Mouse (Mus musculus) left cerebral cortex, adult 9 months (tissue): ENCODE data around the gene Eomes.

Experiments
- DNase-seq, 2 experiments: peaks; one replicate each; pipeline ENCODE4 v3.0.0; 2022; ENCODE audit warnings: low spot score in 2 of 2

Eomes gene

DNA sequence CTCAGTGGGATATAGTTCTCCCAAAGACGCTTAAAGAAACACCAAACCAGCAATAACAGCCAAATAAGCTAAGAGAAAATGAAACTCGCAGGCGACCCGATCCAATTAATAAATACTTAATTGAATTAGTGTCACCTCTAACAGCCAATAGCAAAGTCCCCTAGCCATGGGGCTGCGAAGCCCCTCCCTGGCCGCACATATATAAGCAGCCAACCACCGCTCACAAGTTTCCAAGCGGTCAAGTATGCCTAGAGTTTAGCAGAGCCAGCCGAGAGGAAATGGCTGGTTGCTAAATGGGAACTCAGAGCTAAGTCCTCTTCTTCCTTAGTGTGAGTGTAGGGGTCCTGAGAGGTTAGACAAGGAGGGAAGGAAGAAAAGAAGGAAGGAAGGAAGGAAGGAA is at the start of gene Eomes:
Eomes (plus strand) TSS at position 252 of the 400 bp plus-strand sequence.
- DNase-seq, result no peak

DNA sequence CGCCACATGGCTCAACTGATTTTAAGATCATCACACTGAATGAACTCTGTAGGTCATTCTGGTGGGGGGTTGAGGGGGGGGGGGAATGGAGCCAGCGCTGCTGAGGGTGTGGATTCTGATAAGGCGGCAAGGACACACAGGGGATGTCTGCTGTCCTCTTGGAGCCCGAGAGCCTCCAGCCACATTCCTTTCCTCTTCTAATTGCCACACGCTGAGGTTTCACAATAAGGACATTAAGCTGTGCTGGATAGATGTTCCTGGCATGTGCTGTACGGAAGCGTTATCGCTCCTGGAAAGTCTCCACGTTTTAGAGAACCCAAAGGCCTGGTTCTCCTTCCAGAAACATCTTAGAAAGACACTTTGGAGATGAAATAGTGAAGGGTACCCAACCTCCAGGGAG is 33.2 kb upstream of the Eomes start:
- no peak for DNase-seq

DNA sequence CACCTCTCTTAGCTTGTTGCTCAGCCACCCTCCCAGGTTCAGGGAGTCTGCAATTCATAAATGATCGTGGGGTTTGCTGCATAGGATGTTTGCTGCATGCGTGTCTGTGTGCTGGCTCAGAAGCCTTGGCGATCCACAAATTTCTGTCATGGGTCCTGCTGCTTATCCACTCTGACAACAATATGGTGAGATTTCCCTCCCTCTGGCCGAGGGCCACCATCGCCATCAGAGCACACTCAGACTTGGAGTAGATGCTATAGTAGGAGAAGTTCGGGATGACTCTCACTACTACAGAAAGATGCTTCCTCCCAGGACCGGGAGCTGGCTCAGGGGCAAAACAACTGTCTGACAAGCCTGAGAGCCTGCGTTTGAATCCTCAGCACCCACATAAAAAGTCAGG is 28.7 kb upstream of the Eomes start:
- DNase-seq, result no peak

DNA sequence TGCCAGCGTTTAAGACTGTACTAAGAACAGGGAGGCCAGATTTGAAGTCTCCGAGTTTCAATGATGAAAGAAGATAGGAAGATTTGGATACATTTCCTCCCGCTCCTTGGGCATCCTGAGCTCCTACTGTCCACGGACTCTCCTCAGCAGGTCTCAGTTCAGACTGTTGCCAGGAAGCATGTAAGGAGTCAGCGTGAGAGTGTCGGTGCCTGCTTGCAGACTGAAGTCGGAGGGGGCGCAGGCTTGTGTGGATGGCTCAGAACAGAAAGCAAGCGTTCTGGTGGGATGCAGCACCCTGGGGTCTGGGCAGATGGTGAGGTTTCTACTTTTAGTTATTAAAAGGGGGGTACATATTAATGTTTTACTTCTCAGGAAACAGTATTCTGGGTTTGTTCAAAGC is 24.6 kb upstream of the Eomes start:
- no peak for DNase-seq

DNA sequence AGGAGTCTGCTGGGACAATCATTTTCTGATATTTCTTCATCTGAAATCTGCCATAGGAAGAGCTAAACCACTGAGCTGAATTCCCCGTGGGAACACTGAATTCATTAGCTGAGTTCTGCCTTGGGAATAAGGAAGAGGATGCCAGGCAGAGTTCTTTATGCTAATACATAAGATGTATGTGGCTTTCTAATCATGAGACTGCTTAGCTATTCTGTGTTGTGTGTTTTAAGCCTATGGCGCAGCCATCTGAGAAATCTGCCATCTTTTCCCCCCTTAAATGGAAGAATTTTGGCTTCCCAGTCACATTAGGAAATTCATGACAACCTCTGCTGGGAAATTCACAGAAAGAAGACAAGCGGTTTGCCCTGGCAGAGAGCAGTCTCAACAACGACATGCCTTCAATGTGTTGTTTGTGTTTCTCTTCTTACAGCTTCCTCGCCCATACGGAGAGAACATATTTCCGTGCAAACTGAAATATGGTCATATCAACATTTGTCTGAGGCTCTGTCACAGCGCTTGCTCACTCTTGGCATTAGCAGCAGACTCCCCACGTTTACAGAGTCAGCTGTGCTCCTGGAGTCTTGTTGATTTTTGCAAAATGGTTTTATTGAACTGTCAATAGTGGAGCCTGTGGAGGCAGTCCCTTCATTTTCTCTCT is 22.7 kb upstream of the Eomes start:
- DNase-seq, result no peak

DNA sequence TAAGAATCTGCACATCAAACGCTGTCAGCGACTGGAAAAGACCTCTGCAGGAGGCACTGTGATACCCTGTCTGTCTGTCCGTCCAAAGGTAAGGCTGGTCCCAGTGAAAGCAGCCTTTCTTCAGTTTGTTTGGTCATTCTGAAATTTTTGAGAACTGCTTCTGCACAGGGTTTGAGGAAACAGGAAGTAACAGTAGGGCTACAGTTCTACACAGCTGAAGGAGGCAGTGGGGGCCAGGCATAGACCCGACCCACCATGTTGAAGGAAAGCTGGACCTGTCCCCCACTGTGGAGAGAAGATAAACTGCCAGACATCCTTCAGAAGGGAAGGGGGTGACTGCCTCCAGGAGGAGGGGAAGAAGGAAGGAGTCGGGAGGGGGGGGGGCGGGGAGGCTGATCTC is 21.6 kb upstream of the Eomes start:
- no peak for DNase-seq

DNA sequence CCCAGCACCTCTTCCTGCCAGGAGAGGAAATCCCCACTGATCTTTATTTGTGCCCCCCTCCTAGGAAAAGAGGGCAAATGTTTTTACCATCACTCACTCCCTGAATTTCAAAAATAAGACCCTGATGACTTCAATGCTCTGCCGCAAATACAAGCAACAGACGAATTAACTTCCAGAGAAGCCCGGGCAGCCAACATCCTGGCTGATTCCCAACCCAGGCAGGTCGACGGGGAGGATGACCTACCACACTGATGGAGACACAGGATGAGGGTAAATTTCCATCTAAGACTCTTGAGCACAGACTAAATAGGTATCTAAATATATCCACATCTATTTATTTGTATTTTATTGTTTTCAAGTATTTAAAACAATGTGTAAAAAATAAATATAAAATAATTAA is 20.0 kb upstream of the Eomes start:
- DNase-seq, result no peak

DNA sequence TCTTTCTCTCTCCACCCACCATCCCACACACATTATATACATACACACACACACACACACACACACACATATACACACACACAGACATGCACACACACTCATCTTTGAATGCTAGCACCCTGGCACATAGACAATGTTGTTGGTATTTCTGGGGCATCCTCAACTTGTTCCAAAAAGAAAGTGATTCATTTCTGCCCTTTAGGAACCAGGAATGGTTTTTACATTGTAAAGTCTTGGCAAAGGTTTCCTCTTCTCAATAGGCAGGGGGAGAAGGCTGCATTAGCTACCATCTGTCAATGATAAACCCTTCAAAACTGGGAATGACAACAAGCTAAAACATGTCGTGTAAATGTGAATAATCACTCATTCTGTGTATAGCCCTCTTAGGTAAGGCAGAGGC is 14.0 kb upstream of the Eomes start:
- DNase-seq, result no peak

DNA sequence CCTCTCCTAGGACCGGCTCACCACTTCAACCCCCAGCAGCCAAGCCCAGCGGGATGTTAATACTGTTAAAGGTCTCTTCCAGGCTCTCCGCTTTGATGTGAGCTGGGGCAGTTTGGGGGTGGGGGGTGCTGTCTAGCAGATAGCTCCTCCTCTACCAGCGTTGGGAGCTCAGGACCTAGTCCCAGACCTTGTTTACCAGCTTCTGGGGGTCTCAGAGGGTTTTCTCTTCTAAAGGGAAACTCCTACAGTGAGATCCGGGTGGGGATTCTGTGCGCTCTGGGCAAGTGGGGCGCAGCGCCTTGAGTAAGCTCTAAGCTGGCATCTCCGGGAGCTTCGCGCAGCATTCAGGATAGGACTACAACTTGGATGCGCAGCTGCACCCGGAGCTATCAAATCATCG is 9.7 kb upstream of the Eomes start:
- DNase-seq, result no peak

DNA sequence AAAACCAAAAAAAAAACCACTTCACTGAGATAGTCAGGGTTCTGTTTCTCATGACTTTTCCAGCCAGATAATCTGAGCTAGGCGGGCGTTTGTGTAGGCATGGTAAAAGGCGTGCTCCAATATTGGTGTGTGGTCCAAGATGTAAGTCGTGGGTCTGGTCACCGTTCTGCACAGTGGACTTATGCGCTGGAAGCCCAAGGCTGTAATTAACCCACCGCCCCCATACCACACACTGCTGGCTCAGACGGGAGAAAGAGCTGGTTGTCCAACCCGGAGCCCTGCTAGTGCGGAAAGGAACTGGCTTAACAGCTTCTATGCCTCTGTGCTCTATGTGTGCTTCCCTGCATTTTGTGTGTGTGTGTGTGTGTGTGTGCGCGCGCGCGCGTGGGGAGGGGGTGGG is 8.7 kb upstream of the Eomes start:
- no peak for DNase-seq

DNA sequence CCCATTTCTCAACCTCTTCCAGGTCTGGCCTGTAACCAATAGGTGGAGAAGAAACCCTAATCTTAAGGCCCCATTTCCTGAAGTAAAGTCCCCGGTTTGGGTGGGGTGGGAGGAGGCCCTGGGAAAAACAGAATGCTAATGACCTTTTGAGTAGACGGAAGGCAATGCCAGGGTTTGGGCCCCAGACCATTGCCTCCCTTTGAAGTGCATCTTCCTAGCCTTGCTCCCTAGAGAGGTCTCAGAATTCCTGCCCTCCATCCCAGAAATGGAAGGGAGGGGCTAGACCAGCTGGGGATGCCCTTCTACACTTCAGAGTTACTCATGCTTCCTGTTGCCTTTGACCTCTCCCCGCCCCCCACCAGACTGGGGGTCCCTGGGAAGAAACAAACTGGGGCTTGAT is 6.7 kb upstream of the Eomes start:
- no peak for DNase-seq

DNA sequence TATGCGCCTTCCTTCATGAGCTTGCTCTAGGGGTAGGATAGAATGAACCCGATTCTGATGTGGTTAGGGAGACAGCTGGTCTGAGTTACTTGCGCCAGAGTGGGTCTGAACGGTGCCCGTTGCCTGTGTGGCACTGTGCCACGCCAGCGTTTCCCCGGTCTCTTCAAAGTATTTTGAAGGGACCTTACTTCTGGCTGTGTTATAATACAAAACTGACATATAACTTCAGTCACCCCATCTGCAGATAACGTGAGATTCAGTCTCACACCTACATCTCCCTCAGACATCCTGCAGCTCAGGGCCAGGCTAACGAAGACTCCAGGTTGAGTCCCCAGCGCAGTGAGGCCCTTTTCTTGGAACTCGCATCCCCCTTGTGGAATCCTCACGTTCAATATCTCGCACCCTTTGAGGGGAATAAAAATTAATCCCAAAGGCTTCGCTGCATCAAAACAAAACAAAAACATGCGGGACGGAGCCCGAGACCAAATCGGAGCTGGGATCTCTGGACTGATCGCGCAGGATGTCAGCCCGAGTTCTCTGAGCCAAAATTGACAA is 1.7 kb upstream of the Eomes start:
- DNase-seq, result no peak

DNA sequence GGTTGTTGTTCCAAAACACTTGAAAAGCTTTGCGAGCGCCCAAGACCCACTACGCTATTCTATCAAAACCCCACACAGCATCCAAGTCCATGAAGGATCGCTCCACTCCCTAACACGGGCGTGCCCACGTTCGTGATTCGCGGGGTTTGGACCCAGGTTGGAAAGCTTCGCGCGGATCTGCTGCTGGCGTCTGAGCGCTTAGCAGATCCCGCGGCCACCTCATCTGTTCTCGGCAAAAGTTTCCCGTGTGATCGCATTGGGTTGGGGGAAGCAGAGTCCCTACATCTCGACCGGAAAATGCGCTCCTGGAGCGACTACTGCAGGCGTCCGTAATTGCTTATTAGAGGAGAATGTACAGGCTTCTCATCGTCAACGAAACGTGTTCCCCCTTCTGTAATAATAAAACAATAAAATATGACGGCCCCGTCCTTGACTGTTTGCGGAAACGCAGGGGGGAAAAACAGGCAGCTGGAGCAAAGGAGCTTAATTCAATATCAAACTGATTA is 1.2 kb upstream of the Eomes start:
- no peak for DNase-seq

DNA sequence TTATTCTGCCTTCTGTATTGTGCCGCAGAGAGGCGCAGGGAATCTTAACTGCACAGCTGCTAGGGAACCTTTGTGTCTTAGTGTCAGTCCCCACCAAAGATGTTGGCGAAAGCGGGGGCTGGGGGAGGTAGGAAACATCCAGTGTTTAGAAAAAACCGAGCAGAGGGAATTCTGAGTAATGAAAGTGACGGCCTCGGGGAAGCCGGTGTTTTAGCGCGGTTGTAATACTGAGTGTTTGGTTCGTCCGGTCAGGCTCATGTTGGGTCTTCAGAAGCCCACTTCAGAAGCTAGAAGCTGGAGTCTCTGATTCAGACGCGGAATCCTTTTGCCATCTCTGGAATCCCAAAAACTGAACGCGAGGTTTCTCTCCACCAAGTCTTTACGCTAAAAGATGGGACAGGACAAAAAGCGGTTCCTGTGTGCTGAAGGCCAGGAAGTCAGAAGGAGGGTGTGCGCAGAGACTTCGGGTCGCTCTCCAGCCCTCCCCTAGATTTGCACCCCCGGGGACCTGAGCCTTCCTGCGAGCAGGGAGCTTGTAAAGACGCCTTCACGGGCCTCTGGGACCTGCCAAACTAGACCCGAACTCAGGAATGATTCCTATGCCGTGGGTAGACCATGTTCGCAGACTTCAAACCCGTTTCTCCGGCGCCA is 606 bp upstream of the Eomes start:
- no peak for DNase-seq

DNA sequence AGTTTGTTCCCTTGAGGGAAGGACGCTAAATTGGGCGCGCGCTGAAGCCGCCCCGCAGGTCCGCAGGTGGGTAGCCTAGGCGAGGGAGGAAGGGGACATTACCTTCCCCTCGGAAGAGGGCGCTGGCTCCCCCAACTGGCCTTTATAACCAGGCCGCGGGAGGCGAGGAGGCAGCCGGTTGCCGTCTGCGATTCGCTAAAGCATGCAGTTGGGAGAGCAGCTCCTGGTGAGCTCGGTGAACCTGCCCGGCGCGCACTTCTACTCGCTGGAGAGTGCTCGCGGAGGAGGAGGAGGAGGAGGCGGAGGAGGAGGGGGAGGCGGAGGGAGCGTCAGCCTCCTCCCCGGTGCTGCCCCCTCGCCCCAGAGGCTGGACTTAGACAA is 436 bp downstream of the Eomes start:
- no peak for DNase-seq

DNA sequence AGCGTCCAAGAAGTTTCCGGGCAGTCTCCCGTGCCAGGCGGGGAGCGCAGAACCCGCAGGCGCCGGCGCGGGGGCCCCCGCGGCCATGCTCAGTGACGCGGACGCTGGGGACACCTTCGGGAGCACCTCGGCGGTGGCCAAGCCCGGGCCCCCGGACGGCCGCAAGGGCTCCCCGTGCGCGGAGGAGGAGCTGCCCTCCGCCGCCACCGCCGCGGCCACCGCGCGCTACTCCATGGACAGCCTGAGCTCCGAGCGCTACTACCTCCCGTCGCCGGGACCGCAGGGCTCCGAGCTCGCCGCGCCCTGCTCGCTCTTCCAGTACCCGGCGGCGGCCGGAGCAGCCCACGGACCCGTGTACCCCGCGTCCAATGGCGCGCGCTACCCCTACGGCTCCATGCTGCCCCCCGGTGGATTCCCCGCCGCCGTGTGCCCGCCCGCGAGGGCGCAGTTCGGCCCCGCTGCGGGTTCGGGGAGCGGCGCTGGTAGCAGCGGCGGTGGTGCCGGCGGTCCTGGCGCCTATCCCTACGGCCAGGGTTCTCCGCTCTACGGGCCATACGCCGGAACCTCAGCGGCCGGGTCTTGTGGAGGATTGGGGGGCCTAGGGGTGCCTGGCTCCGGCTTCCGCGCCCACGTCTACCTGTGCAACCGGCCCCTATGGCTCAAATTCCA is 961 bp downstream of the Eomes start:
- DNase-seq, result no peak

DNA sequence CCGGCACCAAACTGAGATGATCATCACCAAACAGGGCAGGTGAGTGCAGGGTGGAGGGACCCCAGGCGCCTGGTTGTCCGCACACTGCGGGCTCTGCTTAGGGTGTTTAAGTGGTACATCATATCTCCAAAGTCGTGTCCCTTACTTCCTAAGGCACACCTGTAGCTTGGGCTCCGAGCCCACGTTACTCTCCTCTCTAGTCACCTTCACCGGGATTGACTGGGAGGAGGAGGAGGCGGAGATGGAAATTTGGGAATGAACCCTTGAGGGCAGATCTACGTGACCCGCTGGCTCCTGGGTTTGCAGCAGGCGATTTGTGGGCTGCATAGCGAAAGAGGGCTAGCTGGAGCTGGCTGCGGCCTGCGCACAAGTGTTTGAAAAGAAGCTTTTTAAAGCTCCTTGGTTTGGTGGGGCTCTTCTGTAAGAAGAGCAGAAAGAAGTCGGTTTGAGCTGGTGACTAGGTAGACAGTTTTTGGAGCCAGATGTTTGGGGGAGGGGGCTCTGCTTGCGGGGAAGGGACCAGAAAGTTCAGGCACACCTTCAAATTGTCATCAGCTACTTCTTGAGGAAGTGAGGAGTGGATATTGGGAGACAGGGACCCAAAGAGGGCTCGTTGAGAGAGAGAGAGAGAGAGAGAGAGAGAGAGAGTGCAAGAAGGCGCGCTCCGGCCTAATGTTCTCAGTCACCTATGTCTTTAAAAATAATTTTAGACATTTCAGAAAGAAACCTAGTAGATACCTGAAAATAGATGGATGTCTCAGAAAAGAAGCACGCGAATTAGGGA is 1.7 kb downstream of the Eomes start:
- DNase-seq, result no peak

DNA sequence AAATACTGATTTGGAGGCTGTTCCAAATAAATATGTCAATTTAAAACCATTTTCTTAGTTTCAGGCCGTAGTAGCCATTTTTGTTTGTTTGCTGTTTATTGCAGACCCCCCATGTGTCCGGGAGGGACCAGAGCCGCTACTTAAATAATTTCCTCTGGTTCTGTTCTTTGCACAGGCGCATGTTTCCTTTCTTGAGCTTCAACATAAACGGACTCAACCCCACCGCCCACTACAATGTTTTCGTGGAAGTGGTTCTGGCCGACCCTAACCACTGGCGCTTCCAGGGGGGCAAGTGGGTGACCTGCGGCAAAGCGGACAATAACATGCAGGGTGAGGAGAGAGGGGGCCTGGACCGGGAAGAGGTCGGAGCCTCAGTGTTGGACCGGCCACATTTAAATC is 2.3 kb downstream of the Eomes start:
- DNase-seq, result no peak

DNA sequence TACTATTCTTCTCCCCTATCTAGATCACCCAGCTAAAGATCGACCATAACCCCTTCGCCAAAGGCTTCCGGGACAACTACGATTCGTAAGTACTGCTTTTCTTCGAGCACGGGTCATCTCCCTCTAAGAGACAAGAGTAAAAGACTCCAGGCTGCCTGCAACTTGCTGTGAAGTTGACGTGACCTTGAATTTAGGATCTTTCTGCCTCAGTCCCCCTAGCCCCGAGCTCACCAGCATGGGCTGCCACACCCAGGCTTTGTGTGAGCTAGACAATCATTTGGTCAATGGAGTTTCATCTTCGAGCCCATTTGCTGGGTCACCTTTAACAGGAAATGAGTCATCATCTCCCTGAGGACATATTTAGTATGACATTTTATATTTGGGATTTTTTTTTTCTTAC is 4.2 kb downstream of the Eomes start:
- DNase-seq, result no peak

DNA sequence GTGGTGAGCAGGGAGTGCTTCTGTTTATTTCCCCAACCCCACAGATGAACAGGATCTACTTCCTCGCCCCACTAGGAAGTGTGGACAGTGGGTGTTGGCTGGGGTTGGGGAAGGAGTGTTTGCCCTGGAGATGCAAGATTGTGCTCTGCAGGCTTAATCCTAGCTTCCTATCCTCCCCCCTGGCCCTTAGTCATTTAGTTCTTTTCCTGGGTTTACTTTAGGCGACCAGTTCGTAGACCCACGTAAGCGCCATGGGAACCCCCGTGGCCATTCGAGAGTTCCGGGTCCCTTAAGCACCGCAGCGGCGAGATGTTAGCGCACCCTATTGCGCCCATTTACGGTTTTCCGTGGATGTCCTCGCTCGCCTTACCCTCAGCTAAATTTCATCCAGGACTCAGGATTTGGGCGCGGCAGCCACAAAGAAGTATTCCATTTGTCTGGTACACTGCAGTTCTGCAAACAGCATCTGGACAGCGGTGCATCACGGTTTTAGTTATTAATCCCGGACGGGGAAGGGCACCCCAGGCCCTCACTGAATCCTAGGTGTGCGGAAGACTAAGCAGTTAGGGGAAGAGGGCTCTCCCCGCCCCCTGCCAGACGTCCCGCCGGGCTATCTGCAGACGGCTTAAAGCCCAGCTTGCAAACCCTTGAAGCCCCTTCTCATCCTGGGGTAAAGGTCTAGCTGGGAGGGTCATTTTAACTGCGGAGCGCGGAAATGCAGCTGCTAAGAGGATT is 8.5 kb downstream of the Eomes start:
- DNase-seq, result no peak

DNA sequence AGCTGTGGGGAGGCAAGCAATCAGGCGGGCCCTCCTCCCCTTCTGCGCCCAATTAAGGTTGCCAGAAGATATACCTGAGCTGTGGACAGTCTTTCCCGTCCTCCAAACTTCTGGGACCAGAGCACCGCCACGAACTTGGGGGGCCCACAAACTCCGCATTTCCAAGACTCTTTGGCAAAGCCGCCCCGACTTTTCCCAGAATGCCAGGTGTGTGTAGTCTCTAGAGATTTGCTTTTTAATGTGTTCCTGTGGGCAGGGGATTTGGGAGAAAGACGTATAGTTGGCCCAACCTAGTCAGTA is 9.0 kb downstream of the Eomes start:
- no peak for DNase-seq

DNA sequence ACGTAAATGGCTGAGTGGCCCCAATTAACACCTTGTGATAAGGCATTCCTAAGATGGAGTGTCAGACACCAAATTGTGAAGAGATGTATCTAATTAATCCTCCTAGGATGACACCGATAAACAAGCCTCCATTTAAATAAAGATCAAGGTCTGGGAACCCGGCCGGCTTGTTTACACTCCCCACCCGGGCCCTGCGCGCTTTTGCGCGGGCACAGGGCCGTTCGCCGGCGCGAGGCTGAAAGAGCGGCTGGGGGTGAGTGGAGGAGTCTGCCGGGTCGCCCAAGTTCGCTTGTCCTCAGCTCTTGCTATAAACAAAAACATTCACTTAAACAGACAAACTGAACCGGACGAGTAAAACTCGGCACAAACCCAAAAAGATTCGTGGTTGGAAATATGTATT is 9.6 kb downstream of the Eomes start:
- DNase-seq, result no peak
